Mouse (Mus musculus): ENCODE measurements around the gene Mybpc1. TPM values are rescaled to one million over a fixed set of nuclear protein-coding genes. Genes with fewer than 3 reads are reported as not detected.
"Not testable (repeated sequence)": the region's sequence is repeated elsewhere in the genome, so short reads cannot be mapped to it uniquely, and the experiment has no call there.

Gene Mybpc1
- polyA plus RNA-seq, 1 experiment from 2014 or later, result 46.6 TPM

DNA sequence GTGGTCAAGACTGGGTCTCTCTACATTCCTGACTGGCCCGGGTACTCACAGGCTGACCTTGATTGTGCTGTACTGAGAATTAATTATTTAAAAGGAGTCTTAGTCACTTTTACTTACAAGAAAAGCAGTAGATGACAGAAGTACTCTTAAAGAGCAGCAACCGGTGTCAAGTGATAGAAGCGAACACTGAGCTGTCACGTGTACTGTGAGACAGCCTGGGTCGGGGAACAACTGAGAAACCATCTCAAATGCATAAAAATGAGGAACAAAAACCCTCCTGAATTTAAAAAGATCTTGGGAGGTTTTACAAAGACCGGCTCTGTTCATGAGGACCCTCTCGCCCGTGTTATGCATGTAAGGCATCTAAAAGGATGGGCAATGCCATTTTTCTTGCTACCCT is 112.3 kb downstream of the Mybpc1 start:
- Histone ChIP-seq H3K27ac (replicated peaks) (no peak overlapping the region), H3K27me3 (no peaks in the 10 kb centered on the region), H3K9ac (no peak overlapping the region), H3K36me3 (no peaks in the 10 kb centered on the region), H3K9me3 (replicated peaks) (no peaks in the 10 kb centered on the region), H3K4me2 (replicated peaks) (no peak overlapping the region), H3K4me3 (replicated peaks) (no peak overlapping the region), H3K4me1 (no peaks in the 10 kb centered on the region)
- no peak for ATAC-seq (ENCODE audit: insufficient number of reproducible peaks, low FRiP score, low TSS enrichment, low read depth)
- 82% methylated on average over 8 of the region's 8 CpGs for WGBS

DNA sequence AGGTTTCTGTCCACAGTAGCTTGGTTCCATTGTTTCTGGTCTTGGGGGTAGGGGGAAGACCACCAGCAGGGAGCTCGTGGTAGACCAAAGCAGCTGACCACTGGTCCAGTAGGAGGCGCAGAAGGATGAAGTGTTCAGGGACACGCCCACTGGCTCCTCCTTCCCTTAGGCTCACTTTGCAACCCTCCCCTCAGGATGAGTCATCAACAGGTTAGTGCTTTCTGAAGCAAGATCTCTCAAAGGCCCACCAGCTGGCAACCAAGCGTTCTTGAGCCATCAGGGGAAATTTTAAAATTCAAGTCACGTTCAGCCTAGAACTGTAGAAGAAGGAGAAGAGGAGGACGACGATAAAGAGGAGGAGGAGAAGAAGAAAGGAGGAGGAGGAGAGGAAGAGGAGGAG is 113.3 kb downstream of the Mybpc1 start:
- ATAC-seq (ENCODE audit: insufficient number of reproducible peaks, low FRiP score, low TSS enrichment, low read depth), result no peak
- H3K36me3 ChIP-seq, result no peaks in the 10 kb centered on the region
- no peak overlapping the region for H3K9ac ChIP-seq
- 66% methylated on average over 7 of the region's 7 CpGs for WGBS
- H3K27me3 ChIP-seq, result no peaks in the 10 kb centered on the region
- no peaks in the 10 kb centered on the region for H3K9me3 ChIP-seq (replicated peaks)
- no peak overlapping the region for H3K4me3 ChIP-seq (replicated peaks)
- no peaks in the 10 kb centered on the region for H3K4me1 ChIP-seq
- H3K27ac ChIP-seq (replicated peaks), result no peak overlapping the region
- H3K4me2 ChIP-seq (replicated peaks), result no peak overlapping the region

- H3K4me3 ChIP-seq (replicated peaks), result no peak overlapping the region
- WGBS, result 86% methylated on average over 5 of the region's 5 CpGs
Observed at GRCm38 (mm10) chr10:88488629-88489028, 116.3 kb downstream of the Mybpc1 start.

DNA sequence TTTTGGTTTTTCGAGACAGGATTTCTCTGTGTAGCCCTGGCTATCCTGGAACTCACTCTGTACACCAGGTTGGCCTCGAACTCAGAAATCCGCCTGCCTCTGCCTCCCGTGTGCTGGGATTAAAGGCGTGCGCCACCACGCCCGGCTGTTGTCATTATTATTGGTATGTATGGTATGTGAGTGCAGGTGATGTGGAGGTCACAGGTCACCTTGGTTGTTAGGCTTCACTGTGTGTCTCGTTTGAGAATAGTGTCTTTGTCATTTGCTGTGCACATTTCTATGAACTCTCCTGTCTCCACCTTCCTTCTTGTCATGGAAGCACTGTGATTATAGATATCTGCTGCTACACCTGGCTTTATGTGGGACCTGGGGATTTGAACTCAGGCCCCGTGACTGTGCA is 122.1 kb downstream of the Mybpc1 start:
- ATAC-seq (ENCODE audit: insufficient number of reproducible peaks, low FRiP score, low TSS enrichment, low read depth), result not testable (repeated sequence)

More at GRCm38 (mm10) chr10:88488629-88489028, 116.3 kb downstream of the Mybpc1 start:
- Histone ChIP-seq H3K36me3 (0 out of 2 replicates have a peak, but pooled peaks cover 7% of the 10 kb centered on the region), H3K27me3 (no peaks in the 10 kb centered on the region), H3K9me3 (replicated peaks) (no peaks in the 10 kb centered on the region), H3K4me1 (no peaks in the 10 kb centered on the region), H3K27ac (replicated peaks) (no peak overlapping the region), H3K9ac (no peak overlapping the region), H3K4me2 (replicated peaks) (no peak overlapping the region)
- no peak for ATAC-seq (ENCODE audit: insufficient number of reproducible peaks, low FRiP score, low TSS enrichment, low read depth)

More for the DNA sequence above, 122.1 kb downstream of the Mybpc1 start:
- not testable (repeated sequence) for H3K9me3 ChIP-seq (replicated peaks); H3K27me3 ChIP-seq; H3K4me1 ChIP-seq; H3K27ac ChIP-seq (replicated peaks); H3K4me2 ChIP-seq (replicated peaks); H3K9ac ChIP-seq; H3K36me3 ChIP-seq; H3K4me3 ChIP-seq (replicated peaks)
- WGBS, result 87% methylated on average over 10 of the region's 10 CpGs

Other genes starting within 250 kb of the Mybpc1 start
- gene Dram1, start 226.1 kb downstream of the Mybpc1 start, polyA plus RNA-seq (2015; fragmentation: Nextera tagmentation; extraction: Ambion mirVana), result 3.1 and 3.5 TPM in 2 replicates
- gene Gnptab, start 226.0 kb downstream of the Mybpc1 start, polyA plus RNA-seq (2015; fragmentation: Nextera tagmentation; extraction: Ambion mirVana), result 11.0 and 11.1 TPM in 2 replicates
- 0.47 TPM in 1 of 2 replicates, not detected in the other for gene Sycp3, start 145.6 kb downstream of the Mybpc1 start, polyA plus RNA-seq (2015; fragmentation: Nextera tagmentation; extraction: Ambion mirVana)
- gene Chpt1, start 101.1 kb downstream of the Mybpc1 start, polyA plus RNA-seq (2015; fragmentation: Nextera tagmentation; extraction: Ambion mirVana), result 39.6 and 41.4 TPM in 2 replicates
- gene Spic, start 79.9 kb upstream of the Mybpc1 start, polyA plus RNA-seq (2015; fragmentation: Nextera tagmentation; extraction: Ambion mirVana), result 0.18 and 0.20 TPM in 2 replicates
- 210 and 225 TPM in 2 replicates for gene Arl1, start 125.7 kb upstream of the Mybpc1 start, polyA plus RNA-seq (2015; fragmentation: Nextera tagmentation; extraction: Ambion mirVana)
- gene Utp20, start 221.7 kb upstream of the Mybpc1 start, polyA plus RNA-seq (2015; fragmentation: Nextera tagmentation; extraction: Ambion mirVana), result 13.1 and 14.4 TPM in 2 replicates

Measured in embryonic facial prominence, embryonic 15.5 days (tissue).